Mouse (Mus musculus) spleen, postnatal 4 days (tissue): ENCODE measurements at regions not wholly inside any gene's neighbourhood (a gene's known extent, or its start where the extent isn't known, plus 50 kb on each side); places are given as distances from the start of the nearest gene placed in this dataset.
A peak's percentile ranks its signal among the peaks of the same experiment; 100 is the strongest.

Source experiments
- DNase-seq, 2 experiments: peaks; one replicate each; pipeline ENCODE4 v3.0.0; 2022; ENCODE audit warnings: low spot score in 2 of 2

DNA sequence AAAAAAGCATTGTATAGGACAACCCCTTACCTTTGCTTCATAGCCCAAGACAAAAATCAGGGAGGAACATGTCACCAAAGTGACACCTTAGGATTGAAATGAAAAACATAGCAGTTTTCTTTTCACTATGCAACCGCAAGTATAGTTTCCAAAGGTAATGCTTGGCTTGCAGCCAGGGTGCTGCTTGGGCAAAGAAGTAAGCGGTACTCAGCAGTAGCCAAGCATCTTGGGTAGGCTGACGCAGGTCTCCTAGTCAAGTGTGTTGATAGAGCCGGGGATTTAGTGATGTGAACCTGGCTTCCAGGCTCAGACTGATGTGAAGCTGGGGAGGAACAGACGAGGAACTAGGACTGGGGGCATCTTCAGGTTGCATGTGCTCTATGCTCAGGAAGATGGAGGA, 138.3 kb upstream of the Cadm1 start:
- no peak for DNase-seq

DNA sequence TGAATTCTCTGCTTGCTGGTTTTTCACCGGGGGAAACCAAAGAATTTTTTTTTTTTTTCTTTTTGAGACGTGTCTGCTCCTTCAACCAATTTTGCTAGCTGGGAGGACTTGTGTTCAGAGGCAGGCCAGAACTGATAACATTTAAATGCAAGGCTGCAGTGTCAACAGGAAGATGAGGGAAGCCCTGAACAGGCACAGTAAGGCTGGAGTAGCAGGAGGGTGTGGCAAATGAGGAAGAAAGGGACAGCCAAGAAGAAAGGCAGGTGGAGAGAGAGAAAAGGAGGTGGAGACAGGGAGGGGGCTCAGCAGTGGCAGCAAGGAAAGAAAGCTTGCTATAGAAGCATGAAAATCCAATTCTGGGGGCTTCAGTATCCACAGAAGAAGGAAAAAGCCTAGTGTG, 130.4 kb upstream of the Cadm1 start:
- DNase-seq = no peak

GRCm38 (mm10) chr9:47400117-47400823, 129.7 kb upstream of the Cadm1 start:
- no peak for DNase-seq

DNA sequence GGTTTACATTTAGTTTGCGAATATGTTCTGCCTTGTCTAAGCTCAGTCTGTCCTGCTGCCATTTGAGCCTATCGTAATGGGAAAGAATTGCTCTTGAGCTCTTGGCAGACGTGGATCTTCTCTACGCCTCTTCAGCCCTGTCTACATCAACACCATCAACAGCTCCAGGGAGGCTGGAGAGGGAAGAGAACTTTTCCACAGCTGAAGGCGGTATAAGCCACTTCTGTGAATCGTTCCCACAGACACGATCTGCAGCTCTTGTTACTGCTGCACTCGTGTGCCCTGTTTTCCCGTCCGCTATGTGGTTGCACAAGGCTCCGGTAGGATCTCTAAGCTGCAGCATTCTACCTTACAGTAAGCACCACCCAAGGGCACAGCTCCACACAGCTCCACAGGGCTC, 128.5 kb upstream of the Cadm1 start:
- no peak for DNase-seq

DNA sequence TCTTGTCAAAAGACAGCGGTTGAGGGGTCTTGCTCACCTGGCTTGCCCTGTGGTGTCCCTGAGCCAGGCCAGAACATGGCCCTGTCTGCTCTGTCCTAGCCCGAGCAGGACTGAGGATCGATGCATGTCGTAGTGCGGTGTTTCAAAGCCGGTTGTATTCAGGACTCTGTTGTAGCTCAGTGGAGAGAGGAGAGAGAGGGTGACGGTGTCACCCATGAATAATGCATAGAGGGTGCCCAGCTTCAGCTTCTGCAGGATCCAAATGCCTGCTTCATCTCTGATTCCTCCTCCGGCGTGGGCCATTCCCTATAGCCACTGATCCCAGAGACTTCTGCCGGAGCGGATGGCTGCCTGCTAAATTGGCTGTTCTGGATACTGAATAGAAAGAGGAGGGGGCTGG, 126.7 kb upstream of the Cadm1 start:
- no peak for DNase-seq

DNA sequence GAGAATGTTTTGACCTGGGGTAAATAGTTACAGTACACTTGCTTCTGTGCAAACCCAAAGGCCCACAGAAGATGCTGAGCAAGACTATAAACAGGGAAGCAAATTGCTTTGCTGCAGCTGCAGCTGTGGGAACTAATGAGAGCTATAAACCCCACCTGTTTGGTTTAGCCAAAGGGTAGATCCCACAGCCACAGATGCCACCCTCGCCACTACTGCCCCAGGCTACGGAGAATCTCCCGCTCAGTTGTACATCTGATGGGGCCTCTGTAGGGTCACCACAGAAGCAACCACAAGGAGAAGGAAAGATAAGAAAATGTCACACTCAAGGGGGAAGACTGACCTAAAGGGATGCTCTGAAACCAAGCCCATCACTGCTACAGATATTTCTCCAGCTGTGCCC, 125.2 kb upstream of the Cadm1 start:
- DNase-seq = no peak

DNA sequence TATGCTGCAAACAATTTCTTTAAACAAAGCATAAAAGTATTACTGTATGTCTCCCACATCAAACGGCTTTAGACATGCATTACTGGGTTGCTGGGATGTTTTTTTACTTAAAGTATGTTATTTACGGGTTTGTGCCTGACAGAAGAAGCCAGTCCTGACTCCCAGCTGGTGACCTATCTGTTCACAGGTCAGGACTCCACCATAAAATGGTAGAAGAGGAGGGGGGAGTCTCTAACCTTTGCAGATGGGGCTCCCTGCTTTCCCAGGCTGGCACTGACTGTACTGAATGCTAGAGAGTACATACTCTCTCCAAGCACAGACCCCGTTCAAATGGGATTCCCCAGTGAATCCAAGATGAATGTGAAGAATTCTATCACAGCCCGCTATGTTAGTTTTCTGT, 124.4 kb upstream of the Cadm1 start:
- DNase-seq = no peak

DNA sequence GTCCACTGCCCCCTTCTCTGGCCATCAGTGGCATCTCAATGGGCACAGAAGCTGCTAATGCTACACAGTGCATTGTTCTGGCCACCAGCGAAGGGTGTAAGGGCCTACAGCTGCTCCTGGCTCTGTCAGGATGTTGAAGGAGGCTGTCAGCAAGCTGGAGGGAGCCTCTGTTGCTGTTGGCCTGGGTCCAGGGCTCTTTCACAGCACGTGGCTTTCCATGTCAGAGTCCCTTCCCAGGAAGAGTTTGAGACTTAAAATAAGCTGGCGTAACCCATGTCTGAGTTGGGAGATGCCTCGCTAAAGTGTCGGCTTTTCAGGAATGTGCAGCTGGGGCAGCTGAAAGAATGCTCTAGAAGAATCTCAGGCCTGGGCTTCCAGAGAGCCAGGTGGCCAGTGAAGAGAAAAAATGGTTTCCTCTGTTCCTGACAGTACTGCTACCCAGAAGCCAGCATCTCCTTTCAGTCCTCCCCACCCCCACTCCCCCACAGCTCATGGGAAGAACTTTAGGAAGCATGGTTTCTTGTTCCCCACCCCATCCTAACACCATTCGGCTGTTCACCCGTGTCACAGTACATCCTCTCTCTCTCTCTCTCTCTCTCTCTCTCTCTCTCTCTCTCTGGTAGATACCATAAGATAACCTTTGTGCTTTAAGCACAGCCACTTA, 122.8 kb upstream of the Cadm1 start:
- no peak for DNase-seq

GRCm38 (mm10) chr9:47408061-47408460, 121.9 kb upstream of the Cadm1 start:
- no peak for DNase-seq

GRCm38 (mm10) chr9:47409579-47409978, 120.4 kb upstream of the Cadm1 start:
- DNase-seq = no peak

GRCm38 (mm10) chr9:47412786-47413185, 117.2 kb upstream of the Cadm1 start:
- DNase-seq = no peak

DNA sequence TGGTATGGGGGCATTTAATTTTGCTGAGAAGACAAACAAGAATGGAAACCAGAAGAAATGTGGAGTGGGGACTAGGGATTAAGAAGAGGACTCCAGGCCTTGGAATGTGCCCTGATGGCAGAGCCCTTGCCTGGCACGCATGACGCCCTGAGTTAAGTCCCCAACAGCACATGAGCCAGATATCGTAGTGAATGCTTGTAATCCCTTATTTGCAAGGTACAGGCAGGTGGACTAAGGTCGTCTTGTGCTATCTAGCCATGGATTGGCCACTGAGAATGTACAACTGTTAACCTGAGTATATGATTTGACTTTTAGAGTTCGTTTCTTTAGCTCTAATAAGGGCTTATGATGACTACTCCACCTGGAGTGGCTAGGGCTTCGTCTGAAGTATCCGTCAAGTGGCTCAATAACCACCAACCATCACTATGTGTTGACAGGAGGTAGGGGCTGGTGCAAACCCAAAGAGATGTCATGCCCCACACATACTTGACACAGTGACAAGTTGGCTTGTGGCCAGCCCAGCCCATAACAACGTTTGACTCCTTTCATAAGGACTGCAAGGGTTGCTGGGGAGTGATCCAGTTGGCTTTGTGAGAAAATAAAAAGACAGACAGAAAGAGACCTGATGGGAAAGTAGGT, 115.5 kb upstream of the Cadm1 start:
- DNase-seq = no peak

DNA sequence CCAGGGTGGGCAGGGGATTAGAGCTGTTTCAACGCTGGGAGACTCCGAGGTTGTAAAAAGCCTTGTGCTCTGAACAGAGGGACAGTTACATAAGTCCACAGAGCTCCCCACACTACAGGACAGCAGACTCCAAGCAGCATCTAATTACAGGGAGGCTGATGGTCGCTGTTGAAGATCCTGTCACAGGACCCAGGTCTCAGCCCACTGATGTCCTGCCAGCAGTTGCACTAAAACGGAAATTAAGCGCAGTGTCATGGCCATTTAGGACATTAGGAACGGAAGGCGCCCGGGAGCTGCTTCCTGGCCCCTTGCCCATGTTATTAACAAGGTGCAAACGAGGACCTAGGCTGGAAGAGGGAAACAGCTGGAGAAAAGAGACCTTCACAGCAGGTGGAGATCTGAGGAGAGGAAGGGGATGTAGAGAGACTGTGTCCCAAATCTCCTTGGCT, 107.8 kb upstream of the Cadm1 start:
- DNase-seq = no peak

- DNase-seq = peak in 1 of 2 experiments; percentile 15
Measured at GRCm38 (mm10) chr9:47422741-47423461, 107.1 kb upstream of the Cadm1 start.

DNA sequence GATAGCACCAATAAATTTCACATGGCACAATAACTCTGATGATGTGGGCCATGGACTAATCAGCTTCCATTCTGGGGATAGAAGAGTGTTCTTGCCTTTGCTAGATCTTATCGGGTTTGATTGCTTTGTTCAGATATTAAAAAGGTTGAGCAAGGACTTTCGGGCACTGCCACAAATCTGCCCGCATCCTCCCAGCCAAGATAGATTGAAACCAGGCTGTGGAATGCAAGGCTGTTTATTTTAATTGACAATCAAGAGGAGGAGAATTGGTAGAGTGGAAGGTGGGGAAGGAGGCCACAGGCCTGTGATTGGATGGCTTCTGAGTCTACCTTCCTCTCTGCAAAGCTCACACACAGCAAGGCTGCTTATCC, 106.5 kb upstream of the Cadm1 start:
- no peak for DNase-seq

DNA sequence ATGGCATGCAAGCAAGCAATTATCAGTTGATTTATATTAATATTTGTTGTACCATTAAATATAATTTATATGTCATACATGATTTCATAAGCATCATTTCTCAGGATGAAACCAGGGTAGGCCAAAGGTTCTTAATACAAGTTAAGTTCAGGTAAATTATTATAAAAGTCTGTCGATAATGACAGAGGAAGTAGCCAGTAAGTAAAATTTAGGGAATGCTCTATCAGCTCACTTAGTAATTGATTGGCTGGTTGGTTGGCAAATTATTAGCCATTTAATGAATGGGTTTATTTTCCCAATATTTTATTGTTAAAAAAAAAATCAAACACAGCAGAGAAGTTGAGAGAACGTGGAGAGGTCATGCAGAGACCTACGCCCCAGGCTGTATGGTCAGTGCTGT, 105.8 kb upstream of the Cadm1 start:
- no peak for DNase-seq

DNA sequence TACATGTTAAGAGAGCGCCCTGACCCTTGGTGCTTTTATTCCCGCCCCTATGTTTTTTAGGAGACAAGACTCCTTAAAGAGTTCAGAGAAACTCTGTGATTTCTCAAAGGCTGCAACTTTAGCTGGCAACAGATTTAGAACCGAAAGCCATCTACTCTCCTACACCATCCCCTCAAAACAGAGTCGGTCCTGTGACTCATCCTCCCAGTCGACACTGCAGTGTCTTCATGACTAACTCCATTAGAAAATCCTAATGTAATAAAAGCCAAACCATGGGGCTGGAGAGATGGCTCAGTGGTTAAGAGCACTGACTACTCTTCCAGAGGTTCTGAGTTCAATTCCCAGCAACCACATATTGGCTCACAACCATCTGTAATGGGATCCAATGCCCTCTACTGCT, 103.3 kb upstream of the Cadm1 start:
- no peak for DNase-seq

GRCm38 (mm10) chr9:47428710-47429341, 101.1 kb upstream of the Cadm1 start:
- no peak for DNase-seq

DNA sequence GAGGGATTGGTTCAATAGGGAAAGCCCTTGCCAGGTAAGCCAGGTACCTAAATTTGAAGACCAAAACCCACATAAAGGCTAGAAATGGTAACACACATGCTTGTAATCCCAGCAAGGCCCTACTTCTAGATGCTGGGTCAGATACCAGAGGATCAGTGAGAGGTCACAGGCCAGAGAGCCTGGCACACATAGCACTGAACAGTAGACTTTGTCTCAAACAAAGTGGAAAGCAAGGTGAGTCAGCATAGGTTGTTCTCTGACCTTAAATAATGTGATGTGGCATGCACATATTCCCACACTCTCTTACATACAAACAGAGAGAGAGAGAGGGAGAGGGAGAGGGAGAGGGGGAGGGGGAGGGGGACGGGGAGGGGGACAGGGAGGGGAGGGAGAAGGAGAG, 100.3 kb upstream of the Cadm1 start:
- no peak for DNase-seq

- DNase-seq = no peak
Measured at GRCm38 (mm10) chr9:47432715-47433114, 97.3 kb upstream of the Cadm1 start.

DNA sequence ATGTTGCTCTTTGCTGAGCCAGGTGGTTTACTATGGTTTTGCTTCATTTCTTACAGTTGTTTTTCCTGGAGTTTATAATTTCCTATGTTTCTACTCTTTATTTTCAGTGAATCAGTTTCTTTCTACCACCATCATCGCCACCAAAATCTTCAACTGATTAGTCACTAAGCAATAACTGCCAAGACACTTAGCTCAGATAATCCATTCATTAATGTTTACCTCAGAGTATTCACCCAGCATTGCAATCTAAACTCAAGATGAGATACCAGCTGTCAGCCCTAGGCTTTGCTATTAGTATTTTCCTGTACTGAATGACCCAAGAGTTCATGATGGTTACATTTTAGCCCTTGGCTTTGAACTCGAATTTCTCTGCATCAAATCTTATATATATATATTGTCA, 96.8 kb upstream of the Cadm1 start:
- no peak for DNase-seq

DNA sequence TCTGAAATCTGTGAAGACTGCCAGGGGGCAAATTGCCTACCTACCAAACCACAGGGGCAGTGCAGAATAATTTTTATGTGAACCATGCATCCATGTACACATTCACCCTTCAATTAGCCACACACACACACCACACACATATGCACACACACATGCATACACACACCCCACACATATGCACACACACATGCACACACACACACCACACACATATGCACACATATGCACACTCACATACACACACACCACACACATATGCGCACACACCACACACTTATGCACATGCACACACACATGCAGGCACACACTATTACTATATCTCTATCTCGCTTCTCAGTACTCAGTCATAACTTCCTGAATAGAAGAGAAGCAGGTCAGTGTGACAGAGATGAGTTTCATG, 95.9 kb upstream of the Cadm1 start:
- no peak for DNase-seq
